Mouse (Mus musculus) regulatory T cell (primary cell): ENCODE measurements around the gene Slc38a1.

Source experiments
- in situ Hi-C: fragments of 300-600 bp; cut with MboI, MseI; formaldehyde crosslinking; loops from one replicate; pipeline ENCODE4 v1.15.1; 2025; ENCODE audit warnings: high pct_unique_total_duplicates

Gene Slc38a1

GRCm38 (mm10) chr15:96621686-96622085 is 21.0 kb downstream of the Slc38a1 start:
- in situ Hi-C loops, result loop anchor here (10.0 kb wide), 1 partner anchor 1433 kb away; no protein-coding TSS in a partner anchor

- in situ Hi-C loops, result no loop called here
Measured at GRCm38 (mm10) chr15:96617555-96617954, 25.2 kb downstream of the Slc38a1 start.

GRCm38 (mm10) chr15:96608671-96609070 is 34.0 kb downstream of the Slc38a1 start:
- in situ Hi-C loops, result loop anchor here (5.0 kb wide), 1 partner anchor 61 kb away; no protein-coding TSS in a partner anchor

GRCm38 (mm10) chr15:96607422-96607821 is 35.3 kb downstream of the Slc38a1 start:
- in situ Hi-C loops, result loop anchor here (5.0 kb wide), 1 partner anchor 60 kb away; no protein-coding TSS in a partner anchor

GRCm38 (mm10) chr15:96604282-96604681 is 38.4 kb downstream of the Slc38a1 start:
- in situ Hi-C loops, result no loop called here

- in situ Hi-C loops, result no loop called here
Measured at GRCm38 (mm10) chr15:96602043-96602442, 40.7 kb downstream of the Slc38a1 start.

- in situ Hi-C loops, result loop anchor here (25.0 kb wide), 1 partner anchor 1487 kb away; the partner anchor contains the start of genes Pfkm and Senp1
Measured at GRCm38 (mm10) chr15:96599852-96600781, 42.6 kb downstream of the Slc38a1 start.

GRCm38 (mm10) chr15:96598888-96599578 is 43.7 kb downstream of the Slc38a1 start:
- in situ Hi-C loops, result loop anchor here (25.0 kb wide), 1 partner anchor 1488 kb away; the partner anchor contains the start of genes Pfkm and Senp1

- in situ Hi-C loops, result loop anchor here (25.0 kb wide), 1 partner anchor 1490 kb away; the partner anchor contains the start of genes Pfkm and Senp1
Measured at GRCm38 (mm10) chr15:96597116-96597515, 45.6 kb downstream of the Slc38a1 start.

GRCm38 (mm10) chr15:96594316-96594715 is 48.4 kb downstream of the Slc38a1 start:
- in situ Hi-C loops, result loop anchor here (25.0 kb wide), 1 partner anchor 1493 kb away; the partner anchor contains the start of genes Pfkm and Senp1

- in situ Hi-C loops, result loop anchor here (25.0 kb wide), 1 partner anchor 1493 kb away; the partner anchor contains the start of genes Pfkm and Senp1
Measured at GRCm38 (mm10) chr15:96593866-96594265, 48.8 kb downstream of the Slc38a1 start.

GRCm38 (mm10) chr15:96593457-96593856 is 49.3 kb downstream of the Slc38a1 start:
- in situ Hi-C loops, result loop anchor here (25.0 kb wide), 1 partner anchor 1494 kb away; the partner anchor contains the start of genes Pfkm and Senp1

GRCm38 (mm10) chr15:96592976-96593375 is 49.7 kb downstream of the Slc38a1 start:
- in situ Hi-C loops, result loop anchor here (25.0 kb wide), 1 partner anchor 1494 kb away; the partner anchor contains the start of genes Pfkm and Senp1

GRCm38 (mm10) chr15:96591876-96592417 is 50.8 kb downstream of the Slc38a1 start:
- in situ Hi-C loops, result loop anchor here (25.0 kb wide), 1 partner anchor 1495 kb away; the partner anchor contains the start of genes Pfkm and Senp1

- in situ Hi-C loops, result loop anchor here (25.0 kb wide), 1 partner anchor 1498 kb away; the partner anchor contains the start of genes Pfkm and Senp1
Measured at GRCm38 (mm10) chr15:96588996-96589657, 53.6 kb downstream of the Slc38a1 start.

- in situ Hi-C loops, result loop anchor here (25.0 kb wide), 1 partner anchor 1499 kb away; the partner anchor contains the start of genes Pfkm and Senp1
Measured at GRCm38 (mm10) chr15:96587998-96588397, 54.7 kb downstream of the Slc38a1 start.

- in situ Hi-C loops, result loop anchor here (25.0 kb wide), 1 partner anchor 1504 kb away; the partner anchor contains the start of genes Pfkm and Senp1
Measured at GRCm38 (mm10) chr15:96583371-96584008, 59.2 kb downstream of the Slc38a1 start.

- in situ Hi-C loops, result loop anchor here (25.0 kb wide), 1 partner anchor 1510 kb away; the partner anchor contains the start of genes Pfkm and Senp1
Measured at GRCm38 (mm10) chr15:96576998-96577397, 65.7 kb downstream of the Slc38a1 start.

- in situ Hi-C loops, result no loop called here
Measured at GRCm38 (mm10) chr15:96568983-96569363, 73.7 kb downstream of the Slc38a1 start.
